Mouse (Mus musculus): ENCODE data around the gene Vps52.

DNA sequence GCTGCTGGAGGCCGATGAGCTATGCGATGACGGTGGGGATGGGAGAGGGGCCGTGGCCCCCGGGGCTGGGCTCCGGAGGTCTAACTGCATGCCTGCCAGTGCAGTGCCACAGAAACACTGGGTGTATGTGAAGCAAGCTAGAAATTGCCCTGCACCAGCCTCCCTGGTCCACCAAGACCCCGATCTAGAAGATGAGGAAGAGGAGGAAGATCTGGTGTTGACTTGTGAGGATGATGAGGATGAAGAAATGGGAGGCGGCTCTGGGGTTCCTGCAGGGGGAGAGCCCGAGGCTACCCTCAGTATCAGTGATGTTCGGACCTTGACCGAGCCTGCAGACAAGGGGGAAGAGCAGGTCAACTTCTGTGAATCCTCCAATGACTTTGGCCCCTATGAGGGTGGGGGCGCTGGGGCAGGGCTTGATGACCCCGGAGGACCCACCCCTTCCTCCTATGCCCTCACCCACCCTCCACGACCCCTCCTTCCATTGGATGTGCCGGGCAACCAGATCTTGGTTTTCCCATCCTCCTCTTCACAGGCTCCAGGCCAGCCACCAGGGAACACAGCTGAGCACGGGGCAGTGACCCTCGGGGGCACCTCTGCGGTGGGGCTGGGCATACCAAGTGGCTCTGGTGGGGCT, 37.8 kb upstream of the Vps52 start:
- TF ChIP-seq CTCF (IDR thresholded peaks at IDR 0.05; ENCODE audit: borderline replicate concordance, insufficient read depth, low read length): no peak
- no peak for TF ChIP-seq POLR2A (IDR thresholded peaks at IDR 0.05; ENCODE audit: low read depth, low read length)
